Mouse (Mus musculus) megakaryocyte-erythroid progenitor cell, adult 5 weeks (primary cell): Measurements from ENCODE around the gene Slc35f1. TPM values are rescaled to one million over a fixed set of nuclear protein-coding genes. Genes with fewer than 3 reads are reported as not detected.

Source experiments
- polyA plus RNA-seq: library from polyadenylated mRNA; stranded (reverse); fragments of >175 nt; gene quantifications from 2 replicates; pipeline ENCODE4 v1.2.3, GENCODE M21; 2012

Gene Slc35f1
- not detected in 2 replicates for polyA plus RNA-seq

GRCm38 (mm10) chr10:52690334-52690991, at the start of gene Slc35f1:
Gene Slc35f1 (plus strand): TSS chr10:52690533.

